Mouse (Mus musculus) sigmoid colon, adult 10 weeks (tissue): Measurements from ENCODE around the gene Ankrd34b. TPM values are rescaled to one million over a fixed set of nuclear protein-coding genes. Genes with fewer than 3 reads are reported as not detected.

Experiments
- polyA plus RNA-seq: library from polyadenylated mRNA; stranded (reverse); fragments of 350-450 nt; fragmentation: Illumina TruSeq; extraction: RNeasy Lipid Tissue Mini Kit (QIAGEN cat#74804); gene quantifications from one replicate; pipeline ENCODE4 v1.2.3, GENCODE M21; 2014; ENCODE audit warnings: low read depth, low replicate concordance

Gene Ankrd34b
- 0.13 TPM for polyA plus RNA-seq

DNA sequence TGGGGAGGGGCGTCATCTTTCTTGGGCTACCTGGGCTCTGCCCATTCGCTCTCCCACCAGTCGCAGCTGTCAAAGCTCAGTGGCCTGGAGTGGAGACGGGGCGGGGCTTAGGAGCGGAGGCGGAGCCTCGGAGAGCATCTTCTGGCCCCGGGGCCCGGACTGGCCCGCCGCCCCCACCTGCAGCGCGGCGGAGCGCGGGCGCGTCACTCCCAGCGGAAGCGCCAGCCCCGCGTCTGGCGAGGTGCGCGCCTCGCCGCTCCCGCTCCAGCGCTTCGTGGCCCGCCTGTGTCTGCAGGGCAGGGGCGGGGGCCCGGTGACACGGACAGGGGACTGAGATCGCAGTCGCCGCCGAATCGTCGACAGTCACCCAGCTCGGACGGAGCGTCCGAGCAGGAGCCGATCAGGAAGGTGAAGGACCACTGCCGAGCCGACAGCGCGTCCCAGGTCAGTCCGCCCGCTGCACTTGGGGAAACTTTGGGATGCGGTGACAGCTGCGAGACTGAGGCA is at the start of gene Ankrd34b:
Ankrd34b (plus strand) TSS at position 139 of the 507 bp plus-strand sequence.

DNA sequence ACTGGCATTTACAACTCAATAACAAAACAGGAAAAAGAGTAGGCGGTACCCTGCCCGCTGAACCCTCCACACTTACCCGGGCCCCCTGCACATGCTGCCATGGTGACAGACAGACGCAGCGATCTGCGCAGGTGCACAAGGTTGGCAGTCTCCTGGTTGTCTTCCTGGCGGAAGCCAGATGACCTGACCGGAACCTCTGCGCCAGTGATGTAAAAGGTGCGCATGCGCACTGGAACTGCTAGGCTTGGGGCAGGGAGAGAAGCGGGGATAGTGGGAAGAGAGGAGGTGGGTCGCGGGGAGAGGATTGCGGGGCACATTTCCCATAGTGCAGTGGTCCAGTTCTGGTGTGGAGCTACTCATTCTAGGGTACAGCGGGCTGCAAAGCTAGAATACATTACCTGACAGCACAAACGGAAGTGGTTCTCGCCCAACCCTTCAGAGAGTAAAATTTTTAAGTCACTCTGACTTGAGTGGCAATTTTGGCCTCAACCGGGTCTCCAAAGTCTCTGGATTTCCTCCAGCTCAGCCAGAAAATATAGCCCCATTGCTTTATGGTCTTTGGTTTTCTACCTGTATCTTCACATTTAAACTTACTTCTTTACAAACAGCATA is 58.3 kb downstream of the Ankrd34b start, which contains the start of gene Fam151b:
Fam151b (minus strand) TSS at position 164 of the 612 bp plus-strand sequence.

Other genes with a start within 250 kb of the Ankrd34b start
- not detected for gene Gm20379, start 119.9 kb upstream of the Ankrd34b start, polyA plus RNA-seq
- gene Dhfr, start 71.2 kb upstream of the Ankrd34b start, polyA plus RNA-seq, result 14.4 TPM
- 39.1 TPM for gene Msh3, start 70.9 kb upstream of the Ankrd34b start, polyA plus RNA-seq
- 7.8 TPM for gene Fam151b, start 58.1 kb downstream of the Ankrd34b start, polyA plus RNA-seq
- 42.9 TPM for gene Zfyve16, start 105.0 kb downstream of the Ankrd34b start, polyA plus RNA-seq
- gene Spz1, start 150.3 kb downstream of the Ankrd34b start, polyA plus RNA-seq, result not detected
- gene Serinc5, start 185.2 kb downstream of the Ankrd34b start, polyA plus RNA-seq, result 122 TPM